Mouse (Mus musculus): Measurements from ENCODE around the gene Ccn1. TPM values are rescaled to one million over a fixed set of nuclear protein-coding genes. Genes with fewer than 3 reads are reported as not detected.

Gene Ccn1
- 6.9 and 7.1 TPM in 2 replicates for polyA plus RNA-seq (2015; fragmentation: Nextera tagmentation; extraction: Ambion mirVana)

DNA sequence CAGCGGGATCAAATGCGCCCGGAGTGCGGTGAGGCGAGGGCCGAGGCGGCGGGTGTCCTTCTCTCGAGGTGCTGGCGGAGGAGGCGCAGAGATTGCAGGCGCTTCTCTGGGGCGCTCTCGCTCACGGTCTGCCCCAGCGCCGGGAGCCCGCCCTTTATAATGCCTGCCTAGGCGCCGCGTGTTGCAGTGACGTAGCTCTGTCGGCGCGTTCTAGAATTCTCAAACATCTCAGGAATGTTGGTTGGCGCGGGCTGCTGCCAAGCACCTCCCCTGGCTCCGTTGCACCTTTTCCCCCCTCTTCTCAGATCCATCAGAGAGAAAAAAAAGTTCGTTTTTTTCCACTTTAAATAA is at the start of gene Ccn1:
Gene Ccn1, minus strand, starts transcription at position 130 of the 351 bp plus-strand sequence.
- H3K27me3 ChIP-seq, result peaks cover 42% of the 10 kb centered on the region
- H3K4me3 ChIP-seq, result peak within 1 kb of the TSS; percentile 62
- peak; percentile 60; the same call in 1 of the 2 replicates for ATAC-seq (ENCODE audit: low FRiP score, low read depth)
- peak within 1 kb of the TSS; percentile 51 for H3K9ac ChIP-seq
- H3K4me2 ChIP-seq, result peak within 1 kb of the TSS; percentile 97
- no peaks in the 10 kb centered on the region for H3K36me3 ChIP-seq
- H3K27ac ChIP-seq (replicated peaks), result peak within 1 kb of the TSS; percentile 41
- WGBS, result under 1% methylated on average over 24 of the region's 29 CpGs
- no peaks in the 10 kb centered on the region for H3K9me3 ChIP-seq
- peaks cover 55% of the 10 kb centered on the region for H3K4me1 ChIP-seq (replicated peaks)

GRCm38 (mm10) chr3:145693361-145693760 is 43.6 kb upstream of the Ccn1 start:
- no peak overlapping the region for H3K4me3 ChIP-seq
- no peak overlapping the region for H3K9ac ChIP-seq
- H3K36me3 ChIP-seq, result no peaks in the 10 kb centered on the region
- no peaks in the 10 kb centered on the region for H3K4me1 ChIP-seq (replicated peaks)
- no peak for ATAC-seq (ENCODE audit: low FRiP score, low read depth)
- H3K4me2 ChIP-seq, result no peak overlapping the region
- 85% methylated on average over 2 of the region's 2 CpGs for WGBS
- no peaks in the 10 kb centered on the region for H3K9me3 ChIP-seq
- no peak overlapping the region for H3K27ac ChIP-seq (replicated peaks)
- H3K27me3 ChIP-seq, result no peaks in the 10 kb centered on the region

- no peak overlapping the region for H3K4me3 ChIP-seq
These were observed 42.3 kb upstream of the Ccn1 start for GRCm38 (mm10) chr3:145692037-145692436.

DNA sequence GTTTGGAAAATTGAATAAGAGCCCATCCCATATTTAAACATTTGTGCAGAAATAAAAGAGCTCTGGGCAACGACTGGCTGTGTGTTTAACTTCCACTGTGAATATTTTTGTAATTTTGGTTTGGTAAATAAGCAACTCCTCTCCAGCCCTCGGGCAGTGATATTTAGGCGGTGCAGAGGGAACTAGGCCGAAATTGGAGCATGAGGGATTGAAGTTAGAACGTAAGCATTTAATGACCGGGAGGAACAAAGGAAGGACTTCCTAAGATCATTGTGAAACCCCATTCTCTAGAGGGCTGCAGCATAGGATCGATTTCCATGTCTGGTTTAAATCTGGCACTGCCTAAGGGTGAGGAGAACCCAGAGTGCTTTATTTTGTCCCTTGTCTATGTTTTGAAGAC is 41.6 kb upstream of the Ccn1 start:
- Histone ChIP-seq H3K27me3 (no peaks in the 10 kb centered on the region), H3K36me3 (no peaks in the 10 kb centered on the region), H3K4me1 (replicated peaks) (no peaks in the 10 kb centered on the region), H3K9me3 (no peaks in the 10 kb centered on the region), H3K4me2 (no peak overlapping the region), H3K4me3 (no peak overlapping the region), H3K9ac (no peak overlapping the region), H3K27ac (replicated peaks) (no peak overlapping the region)
- 80% methylated on average over 7 of the region's 7 CpGs for WGBS
- ATAC-seq (ENCODE audit: low FRiP score, low read depth), result no peak

More at GRCm38 (mm10) chr3:145692037-145692436, 42.3 kb upstream of the Ccn1 start:
- Histone ChIP-seq H3K27me3 (no peaks in the 10 kb centered on the region), H3K4me2 (no peak overlapping the region), H3K9me3 (no peaks in the 10 kb centered on the region), H3K36me3 (no peaks in the 10 kb centered on the region), H3K4me1 (replicated peaks) (no peaks in the 10 kb centered on the region), H3K9ac (no peak overlapping the region), H3K27ac (replicated peaks) (no peak overlapping the region)
- ATAC-seq (ENCODE audit: low FRiP score, low read depth), result no peak
- WGBS, result 86% methylated on average over 9 of the region's 9 CpGs

DNA sequence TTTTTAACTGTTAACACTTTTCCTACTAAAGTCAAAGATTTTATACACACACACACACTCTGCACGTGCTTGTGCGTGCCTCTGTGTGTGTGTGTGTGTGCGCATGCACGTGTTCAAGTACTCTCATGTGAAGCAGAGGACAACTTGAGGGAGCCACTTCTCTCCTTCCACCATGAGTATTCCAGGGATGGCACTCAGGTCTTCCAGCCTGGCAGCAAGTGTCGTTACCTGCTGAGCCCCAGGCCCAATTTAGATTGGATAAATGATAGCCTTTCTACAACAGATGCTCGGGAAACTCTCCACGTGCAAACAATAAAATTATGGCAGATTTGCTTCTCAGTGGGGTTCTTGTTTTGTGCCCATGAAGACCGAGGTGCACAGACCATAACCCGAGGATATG is 39.5 kb upstream of the Ccn1 start:
- no peak overlapping the region for H3K4me3 ChIP-seq
- no peak overlapping the region for H3K4me2 ChIP-seq
- no peaks in the 10 kb centered on the region for H3K36me3 ChIP-seq
- H3K27ac ChIP-seq (replicated peaks), result no peak overlapping the region
- H3K4me1 ChIP-seq (replicated peaks), result no peaks in the 10 kb centered on the region
- 79% methylated on average over 9 of the region's 9 CpGs for WGBS
- no peak overlapping the region for H3K9ac ChIP-seq
- ATAC-seq (ENCODE audit: low FRiP score, low read depth), result no peak
- no peaks in the 10 kb centered on the region for H3K9me3 ChIP-seq
- H3K27me3 ChIP-seq, result no peaks in the 10 kb centered on the region

DNA sequence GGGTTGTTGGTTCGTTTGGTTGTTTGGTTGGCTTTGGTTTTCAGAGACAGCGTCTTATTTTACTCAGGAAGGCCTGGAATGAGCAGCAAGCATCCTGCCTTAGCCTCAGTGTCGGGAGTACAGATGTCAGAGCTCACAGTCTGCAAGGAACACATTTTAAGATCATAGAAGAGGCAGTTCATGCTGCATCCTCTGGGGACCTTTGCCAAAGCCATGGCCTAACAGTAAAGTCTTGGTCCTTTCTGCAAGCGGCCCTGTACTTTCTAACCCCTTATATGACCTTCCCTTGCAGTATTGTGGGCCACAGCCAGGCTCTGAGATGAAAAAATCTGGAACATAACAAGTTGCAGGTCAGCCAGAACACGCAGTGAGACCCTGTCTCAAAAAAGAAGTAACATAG is 38.1 kb upstream of the Ccn1 start:
- no peak overlapping the region for H3K9ac ChIP-seq
- no peak overlapping the region for H3K4me2 ChIP-seq
- 76% methylated on average over 5 of the region's 5 CpGs for WGBS
- H3K36me3 ChIP-seq, result no peaks in the 10 kb centered on the region
- no peak overlapping the region for H3K27ac ChIP-seq (replicated peaks)
- H3K9me3 ChIP-seq, result no peaks in the 10 kb centered on the region
- no peak for ATAC-seq (ENCODE audit: low FRiP score, low read depth)
- no peaks in the 10 kb centered on the region for H3K4me1 ChIP-seq (replicated peaks)
- no peak overlapping the region for H3K4me3 ChIP-seq
- H3K27me3 ChIP-seq, result no peaks in the 10 kb centered on the region

DNA sequence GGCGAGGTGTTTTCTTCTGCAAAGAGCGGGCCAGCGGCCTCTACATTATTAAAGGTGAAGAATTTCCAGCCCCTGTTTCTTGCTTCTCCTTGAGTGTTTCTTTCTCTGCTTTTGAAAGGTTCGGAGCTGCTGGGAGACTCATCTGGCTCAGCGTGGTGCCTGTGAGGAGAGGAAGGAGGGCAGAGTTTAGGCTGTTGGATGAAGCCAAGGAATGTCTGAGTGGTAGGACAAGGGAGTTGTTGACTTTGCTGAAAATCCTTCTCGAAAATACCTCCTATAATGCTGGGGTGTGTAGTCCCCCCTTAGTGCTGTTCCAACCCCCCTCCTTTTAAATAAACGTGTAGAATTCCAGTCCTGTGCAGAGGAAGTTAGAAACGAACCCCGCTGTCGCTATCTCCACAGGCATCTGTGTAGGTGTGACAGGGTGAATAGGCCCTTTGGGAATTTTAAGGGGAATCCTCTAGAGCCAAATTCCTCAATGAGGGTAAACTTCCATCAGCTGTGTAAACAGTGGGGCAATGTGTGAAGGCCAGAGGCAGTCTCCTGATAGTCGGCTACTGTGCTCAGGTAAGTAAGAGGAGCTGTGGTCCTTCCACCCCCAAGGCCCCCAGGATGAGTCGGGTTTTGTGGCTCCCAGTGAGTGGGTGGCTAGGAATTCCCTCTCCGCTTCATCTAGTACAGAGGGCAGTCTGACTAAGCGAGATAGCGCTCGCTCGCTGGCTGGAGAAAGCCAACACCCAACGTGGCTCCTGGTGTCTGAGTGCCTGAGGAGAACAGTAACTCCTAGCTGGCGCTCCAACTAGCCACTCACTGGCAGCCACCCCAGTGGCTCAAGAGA is 35.0 kb upstream of the Ccn1 start:
- 0 out of 2 replicates have a peak overlapping the region, but pooled peaks have one; percentile 14 for H3K27ac ChIP-seq (replicated peaks)
- no peak overlapping the region for H3K4me3 ChIP-seq
- no peaks in the 10 kb centered on the region; the same call in 1 of the 2 replicates for H3K4me1 ChIP-seq (replicated peaks)
- H3K9ac ChIP-seq, result no peak overlapping the region
- no peaks in the 10 kb centered on the region for H3K9me3 ChIP-seq
- H3K4me2 ChIP-seq, result no peak overlapping the region
- no peak for ATAC-seq (ENCODE audit: low FRiP score, low read depth)
- H3K36me3 ChIP-seq, result no peaks in the 10 kb centered on the region
- no peaks in the 10 kb centered on the region for H3K27me3 ChIP-seq
- 65% methylated on average over 19 of the region's 19 CpGs for WGBS

DNA sequence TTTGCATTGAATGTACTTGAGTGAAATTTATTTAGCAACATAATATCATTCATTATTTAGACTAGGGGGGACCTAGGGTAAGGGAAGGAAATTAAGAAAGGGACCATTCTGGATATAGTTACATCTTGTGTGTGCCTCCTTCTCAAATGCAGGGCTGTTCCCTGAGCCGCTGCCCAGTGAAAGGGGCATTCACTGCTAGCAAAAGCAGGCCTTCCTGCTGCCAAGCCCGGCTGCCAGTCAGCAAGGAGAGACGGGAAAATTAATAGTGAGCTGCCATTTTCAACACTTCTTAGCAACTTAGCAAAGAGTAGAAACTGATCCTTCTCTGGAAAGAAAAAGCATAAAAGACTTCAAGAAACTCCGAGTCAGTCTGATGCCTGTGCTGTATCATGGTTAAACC is 34.4 kb upstream of the Ccn1 start:
- Histone ChIP-seq H3K36me3 (no peaks in the 10 kb centered on the region), H3K9me3 (no peaks in the 10 kb centered on the region), H3K9ac (no peak overlapping the region), H3K27me3 (no peaks in the 10 kb centered on the region), H3K27ac (replicated peaks) (0 out of 2 replicates have a peak overlapping the region, but pooled peaks have one; percentile 14), H3K4me2 (no peak overlapping the region), H3K4me1 (replicated peaks) (no peaks in the 10 kb centered on the region; the same call in 1 of the 2 replicates), H3K4me3 (no peak overlapping the region)
- 78% methylated on average over 4 of the region's 4 CpGs for WGBS
- no peak for ATAC-seq (ENCODE audit: low FRiP score, low read depth)

GRCm38 (mm10) chr3:145681348-145681935 is 31.7 kb upstream of the Ccn1 start:
- Histone ChIP-seq H3K27ac (replicated peaks) (peak overlapping the region; percentile 68), H3K4me1 (replicated peaks) (no peaks in the 10 kb centered on the region; the same call in 1 of the 2 replicates), H3K4me2 (peak overlapping the region; percentile 15; the same call in 1 of the 2 replicates), H3K36me3 (no peaks in the 10 kb centered on the region), H3K9ac (no peak overlapping the region), H3K4me3 (no peak overlapping the region), H3K9me3 (no peaks in the 10 kb centered on the region), H3K27me3 (no peaks in the 10 kb centered on the region)
- ATAC-seq (ENCODE audit: low FRiP score, low read depth), result peak; percentile 89
- 51% methylated on average over 10 of the region's 10 CpGs for WGBS

DNA sequence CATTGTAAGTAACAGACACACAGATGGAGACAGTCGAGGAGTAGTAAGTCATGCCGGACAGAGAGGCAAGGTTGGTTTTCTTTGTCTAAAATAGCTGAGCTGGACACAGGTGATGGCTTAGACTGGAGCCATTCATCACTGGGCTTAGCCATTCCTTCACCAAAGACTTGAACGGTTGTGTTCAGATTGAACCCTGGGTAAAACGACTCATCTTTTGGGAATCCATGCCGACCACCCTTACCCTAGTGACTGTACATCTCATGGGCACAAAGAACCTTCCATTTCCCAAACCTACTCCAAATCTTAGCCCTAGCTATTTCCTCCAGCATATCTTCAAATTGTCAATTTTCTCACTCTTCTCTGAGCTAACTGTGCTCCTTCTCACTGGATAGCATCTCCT is 30.9 kb upstream of the Ccn1 start:
- WGBS, result 92% methylated on average over 5 of the region's 5 CpGs
- H3K36me3 ChIP-seq, result no peaks in the 10 kb centered on the region
- no peaks in the 10 kb centered on the region for H3K27me3 ChIP-seq
- H3K27ac ChIP-seq (replicated peaks), result 0 out of 2 replicates have a peak overlapping the region, but pooled peaks have one; percentile 68
- no peaks in the 10 kb centered on the region; the same call in 1 of the 2 replicates for H3K4me1 ChIP-seq (replicated peaks)
- H3K9ac ChIP-seq, result no peak overlapping the region
- no peaks in the 10 kb centered on the region for H3K9me3 ChIP-seq
- H3K4me2 ChIP-seq, result no peak overlapping the region
- ATAC-seq (ENCODE audit: low FRiP score, low read depth), result no peak
- H3K4me3 ChIP-seq, result no peak overlapping the region

GRCm38 (mm10) chr3:145676212-145676611 is 26.4 kb upstream of the Ccn1 start:
- Histone ChIP-seq H3K9me3 (no peaks in the 10 kb centered on the region), H3K9ac (no peak overlapping the region), H3K4me1 (replicated peaks) (no peaks in the 10 kb centered on the region), H3K27me3 (no peaks in the 10 kb centered on the region), H3K4me3 (no peak overlapping the region), H3K36me3 (no peaks in the 10 kb centered on the region), H3K4me2 (no peak overlapping the region), H3K27ac (replicated peaks) (no peak overlapping the region)
- 81% methylated on average over 6 of the region's 6 CpGs for WGBS
- ATAC-seq (ENCODE audit: low FRiP score, low read depth), result no peak

- H3K9ac ChIP-seq, result no peak overlapping the region
- no peak overlapping the region for H3K27ac ChIP-seq (replicated peaks)
- WGBS, result 77% methylated on average over 2 of the region's 2 CpGs
- no peaks in the 10 kb centered on the region for H3K9me3 ChIP-seq
- no peaks in the 10 kb centered on the region for H3K36me3 ChIP-seq
- no peaks in the 10 kb centered on the region for H3K4me1 ChIP-seq (replicated peaks)
- no peak for ATAC-seq (ENCODE audit: low FRiP score, low read depth)
- H3K4me3 ChIP-seq, result no peak overlapping the region
- H3K4me2 ChIP-seq, result no peak overlapping the region
- no peaks in the 10 kb centered on the region for H3K27me3 ChIP-seq
These were observed 25.0 kb upstream of the Ccn1 start for GRCm38 (mm10) chr3:145674815-145675214.
